Mouse (Mus musculus) regulatory T cell (primary cell): ENCODE results near the gene Dmrtc2.
"Not testable (repeated sequence)": the region's sequence is repeated elsewhere in the genome, so short reads cannot be mapped to it uniquely, and the experiment has no call there.

Source experiments
- in situ Hi-C: fragments of 300-600 bp; cut with MboI, MseI; formaldehyde crosslinking; loops from one replicate; pipeline ENCODE4 v1.15.1; 2025; ENCODE audit warnings: high pct_unique_total_duplicates

The Dmrtc2 gene

DNA sequence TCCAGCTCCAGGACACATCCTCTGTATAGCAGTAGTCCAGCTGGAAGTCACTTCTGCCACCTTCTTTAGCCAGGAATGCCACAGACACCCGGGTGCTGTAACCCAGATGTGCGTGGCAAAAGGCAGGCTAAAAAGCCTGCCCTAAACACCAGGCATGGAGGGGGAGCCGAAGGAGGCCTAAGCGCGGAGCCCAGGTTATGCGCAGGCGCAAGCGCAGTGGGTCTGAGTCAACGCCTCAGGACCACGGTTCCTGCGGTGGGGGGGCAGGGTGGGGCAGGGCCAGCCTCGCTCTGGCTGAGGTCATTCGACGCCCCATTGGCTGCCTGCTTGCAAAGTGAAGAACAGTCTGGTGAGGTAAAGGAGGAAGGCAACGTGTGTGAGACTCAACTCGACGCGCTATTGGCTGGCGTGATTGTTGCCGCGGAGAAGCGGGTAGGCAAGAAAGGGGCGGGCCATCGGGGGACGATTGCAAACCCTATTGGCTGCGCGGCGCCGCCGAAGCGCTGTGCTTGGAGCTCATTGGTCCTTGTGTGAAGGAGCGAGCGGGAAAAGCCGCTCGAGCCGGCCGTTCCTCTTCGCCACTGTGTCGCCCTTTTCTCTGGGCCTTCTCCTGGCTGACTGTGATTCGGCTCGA, at the start of gene Dmrtc2, which contains the start of gene Lypd4:
TSS of gene Dmrtc2 (plus strand) at position 526 of the 634 bp plus-strand sequence.
TSS of gene Lypd4 (minus strand) at position 410 of the 634 bp plus-strand sequence.
- in situ Hi-C loops: loop anchor here (5.0 kb wide), 1 partner anchor 37 kb away; no protein-coding TSS in a partner anchor

DNA sequence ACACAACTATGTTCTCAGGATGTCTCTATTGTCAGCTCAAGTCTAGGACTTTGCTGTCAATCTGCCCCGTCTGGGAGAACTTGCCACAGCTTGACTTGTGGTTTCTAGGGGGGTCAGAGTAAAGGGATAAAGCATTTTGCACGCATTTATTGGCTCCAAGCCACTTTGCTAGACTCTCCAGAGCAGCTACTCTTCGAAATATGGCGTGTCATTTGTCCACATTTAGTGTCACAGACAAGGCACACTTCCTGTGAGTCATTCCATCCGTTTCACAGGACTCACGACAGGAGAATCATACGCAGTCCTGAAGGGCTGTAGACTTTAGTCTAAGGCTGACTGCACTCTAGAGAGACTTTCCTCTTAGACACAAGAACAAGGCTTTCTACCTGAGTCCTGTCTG, 45.4 kb upstream of the Dmrtc2 start:
- in situ Hi-C loops: loop anchor here (5.0 kb wide), 1 partner anchor 143 kb away; no protein-coding TSS in a partner anchor

DNA sequence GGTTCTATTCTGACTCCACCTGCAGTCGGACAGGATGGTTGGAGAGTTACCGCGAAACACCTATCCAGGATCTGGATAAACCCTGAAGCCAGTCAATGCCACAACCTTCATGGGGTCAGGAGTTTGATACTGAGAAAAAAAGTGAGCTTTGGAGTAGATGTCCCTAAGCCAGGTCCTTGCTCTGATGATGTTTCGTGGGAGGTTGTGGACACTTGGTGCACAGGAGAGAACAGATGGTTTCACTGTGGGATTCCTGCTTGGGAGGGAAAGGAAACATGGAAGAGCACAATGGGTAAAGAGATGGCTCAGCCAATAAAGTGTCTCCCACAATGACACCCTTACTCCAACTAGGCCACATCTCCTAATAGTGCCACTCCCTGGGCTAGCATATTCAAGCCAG, 42.7 kb upstream of the Dmrtc2 start:
- in situ Hi-C loops: no loop called here

DNA sequence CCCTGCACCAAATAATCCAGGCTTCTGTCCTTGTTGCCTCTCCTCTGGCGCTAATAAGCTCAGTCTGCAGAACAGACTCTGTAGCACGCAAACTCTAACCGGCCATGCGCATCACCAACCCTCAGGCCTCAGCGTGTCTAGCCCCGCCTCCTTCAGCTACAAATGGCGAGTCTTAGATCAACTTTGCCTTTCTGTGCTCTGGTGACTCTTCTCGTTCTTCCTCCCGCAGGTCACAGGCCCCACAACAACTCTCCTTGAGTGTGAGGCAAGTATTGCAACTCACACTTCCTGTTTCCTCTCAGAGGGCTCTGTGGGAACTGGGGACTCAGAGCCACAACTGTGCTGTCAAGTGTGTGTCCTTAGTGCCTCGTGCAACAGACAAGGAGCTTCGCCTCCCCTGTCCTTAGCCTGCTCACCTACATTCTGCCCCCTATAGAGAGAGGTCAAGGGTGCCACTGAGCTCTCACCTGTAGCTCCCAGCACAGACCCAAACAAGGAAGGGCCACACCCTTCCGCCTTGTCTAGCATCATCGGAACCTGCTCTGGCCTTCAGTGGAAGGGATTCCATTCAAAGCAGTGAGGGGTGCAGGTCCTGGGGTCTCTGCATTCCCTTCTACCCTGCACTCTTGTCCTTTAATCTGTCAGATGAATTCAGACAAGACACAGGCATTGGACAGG, 31.0 kb upstream of the Dmrtc2 start:
- in situ Hi-C loops: loop anchor here (5.0 kb wide), 1 partner anchor 738 kb away; no protein-coding TSS in a partner anchor

DNA sequence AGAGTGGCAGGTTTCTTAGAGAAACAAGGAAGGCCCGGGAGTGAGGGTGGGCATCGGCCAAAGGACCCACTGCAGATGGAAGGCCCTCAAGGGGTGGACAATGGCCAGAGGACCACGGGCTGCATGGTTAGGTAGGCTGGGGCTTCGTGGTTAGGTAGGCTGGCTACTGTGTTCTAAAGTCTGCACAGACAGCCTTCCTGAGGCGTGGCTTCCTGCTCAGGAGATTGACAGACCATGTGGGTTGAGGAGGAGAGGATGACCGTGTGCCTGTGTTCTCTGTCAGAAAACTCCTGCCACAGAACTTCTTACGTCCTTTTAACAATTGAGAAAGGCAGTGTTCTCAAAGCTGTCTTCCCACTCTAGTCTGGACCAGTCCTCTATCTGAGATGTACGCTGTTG, 30.4 kb upstream of the Dmrtc2 start:
- in situ Hi-C loops: loop anchor here (5.0 kb wide), 1 partner anchor 738 kb away; no protein-coding TSS in a partner anchor

DNA sequence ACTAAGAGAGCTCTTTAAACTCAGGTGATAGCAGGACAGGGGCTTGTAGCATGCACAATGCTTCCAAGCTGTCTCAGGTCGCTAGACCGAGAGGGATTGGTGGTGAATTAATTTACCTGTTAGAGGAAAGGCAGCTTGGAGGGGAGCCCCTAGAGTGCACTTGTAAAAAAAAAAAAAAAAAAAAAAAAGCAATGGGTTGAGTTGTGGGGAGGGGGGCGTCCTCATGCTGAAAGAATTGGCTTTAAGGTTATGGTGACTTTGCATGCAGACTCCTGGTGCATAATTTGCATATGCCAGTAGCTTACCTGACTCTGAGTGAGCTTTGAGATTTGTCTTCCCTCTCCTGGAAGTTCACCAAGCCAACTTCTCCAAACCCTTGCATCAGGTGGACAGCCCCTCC, 29.5 kb upstream of the Dmrtc2 start:
- in situ Hi-C loops: no loop called here

DNA sequence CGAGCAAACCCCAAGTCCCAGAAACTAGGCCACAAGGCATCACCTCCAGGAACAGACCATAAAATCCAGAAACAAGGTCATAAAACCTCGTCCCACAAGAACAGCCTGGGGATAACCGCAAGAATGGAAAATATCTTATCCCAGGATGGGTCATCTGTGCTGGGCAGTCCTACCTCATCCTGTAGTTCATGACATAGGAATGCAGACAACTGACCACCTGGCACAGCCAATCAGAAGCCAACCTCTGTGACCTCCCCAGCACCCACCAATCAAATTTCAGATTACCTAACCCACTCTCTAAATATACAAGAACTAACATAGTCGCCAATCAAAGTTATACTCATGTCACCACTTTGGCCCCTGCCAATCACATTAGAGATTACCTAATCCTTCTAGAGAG, 28.8 kb upstream of the Dmrtc2 start:
- in situ Hi-C loops: no loop called here

DNA sequence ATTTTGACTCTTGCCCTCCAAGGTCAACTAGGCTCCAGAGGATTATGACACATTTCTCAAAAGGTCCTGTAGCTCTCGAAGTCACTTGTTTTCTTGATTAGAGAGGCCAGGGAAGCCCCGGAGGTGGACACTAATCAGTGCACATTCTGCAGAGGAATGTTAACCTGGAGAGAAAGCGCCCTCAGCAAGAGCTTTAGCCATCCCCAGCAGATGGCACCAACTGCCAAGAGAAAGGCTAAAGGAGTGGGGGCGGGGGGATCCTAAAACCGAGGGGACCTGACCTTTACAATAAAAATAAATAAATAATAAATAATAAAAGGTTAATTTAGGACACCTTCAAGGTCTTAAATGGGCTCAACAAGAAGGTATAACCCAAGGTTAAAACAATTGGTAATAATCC, 25.7 kb upstream of the Dmrtc2 start:
- in situ Hi-C loops: no loop called here

DNA sequence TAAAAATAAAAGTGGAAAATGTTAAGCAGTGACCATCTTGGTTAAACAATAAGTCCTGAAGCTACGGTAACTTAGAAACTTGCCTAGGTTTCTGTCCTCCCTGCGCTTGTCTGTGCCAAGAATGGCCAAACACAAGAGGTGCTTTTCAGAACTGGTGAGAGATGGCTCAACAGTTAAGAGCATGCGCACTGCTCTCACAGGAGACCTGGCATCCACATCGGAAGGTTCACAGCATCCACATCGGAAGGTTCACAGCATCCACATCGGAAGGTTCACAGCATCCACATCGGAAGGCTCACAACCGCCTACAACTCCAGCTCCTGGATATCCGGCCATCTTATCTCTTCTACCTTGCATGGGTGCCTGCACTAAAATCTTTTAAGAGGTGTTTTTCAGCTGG, 24.7 kb upstream of the Dmrtc2 start:
- in situ Hi-C loops: no loop called here

DNA sequence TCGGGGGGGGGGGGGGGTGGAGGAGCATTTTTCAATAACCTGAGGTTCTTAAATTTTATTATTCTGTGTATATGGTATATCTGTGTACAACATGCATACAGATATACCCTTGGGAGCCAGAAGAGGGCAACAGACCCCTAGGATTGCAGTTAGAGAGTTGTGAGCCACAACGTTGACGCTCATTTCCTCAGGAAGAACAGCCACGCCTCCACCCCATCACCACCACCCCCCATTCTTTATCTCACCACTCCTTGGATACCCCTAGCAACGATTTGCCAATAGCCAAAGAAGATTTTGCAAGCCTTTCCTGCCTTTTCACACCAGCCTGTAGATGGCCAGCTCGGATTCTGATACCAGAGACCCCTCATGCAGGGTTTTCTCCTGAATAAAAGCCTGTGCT, 24.1 kb upstream of the Dmrtc2 start:
- in situ Hi-C loops: no loop called here

DNA sequence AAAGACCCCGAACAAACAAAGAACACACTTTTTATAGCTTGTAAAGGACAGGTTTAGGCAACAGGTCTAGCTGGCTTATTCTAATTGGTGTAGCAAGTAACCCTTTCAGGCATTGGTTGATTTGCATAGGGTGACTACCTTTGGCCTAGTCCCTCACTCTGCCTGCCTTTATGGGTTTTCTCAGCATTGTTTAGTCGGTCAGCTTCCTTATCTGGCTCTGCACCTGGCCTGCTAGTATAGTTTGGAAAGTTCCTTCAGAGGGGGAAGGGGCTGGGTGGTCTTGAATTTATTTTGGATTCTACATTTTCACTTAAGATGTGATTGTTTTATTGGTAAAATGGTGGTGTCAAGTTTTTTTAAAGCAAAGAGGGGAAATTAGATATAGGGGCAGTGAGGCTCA, 23.3 kb upstream of the Dmrtc2 start:
- in situ Hi-C loops: not testable (repeated sequence)

DNA sequence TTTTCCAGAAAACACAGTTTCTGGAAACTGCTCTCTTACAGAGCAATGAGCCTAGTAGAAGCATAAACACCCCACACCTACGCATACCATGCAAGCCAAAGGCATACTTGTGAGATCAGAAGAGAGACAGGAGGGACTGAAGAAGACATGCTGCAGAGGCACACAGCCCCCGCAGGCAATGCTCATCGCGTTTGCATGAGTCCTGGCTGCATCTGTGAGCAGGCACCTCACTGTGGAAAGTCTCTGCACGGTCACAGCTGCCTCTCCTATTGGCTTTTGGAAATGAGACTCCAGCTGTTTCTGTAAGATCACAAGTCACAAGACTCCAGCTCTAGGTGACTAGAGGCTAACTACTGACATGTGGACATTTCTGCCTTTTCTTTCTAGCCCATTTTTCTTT, 19.7 kb upstream of the Dmrtc2 start:
- in situ Hi-C loops: no loop called here

DNA sequence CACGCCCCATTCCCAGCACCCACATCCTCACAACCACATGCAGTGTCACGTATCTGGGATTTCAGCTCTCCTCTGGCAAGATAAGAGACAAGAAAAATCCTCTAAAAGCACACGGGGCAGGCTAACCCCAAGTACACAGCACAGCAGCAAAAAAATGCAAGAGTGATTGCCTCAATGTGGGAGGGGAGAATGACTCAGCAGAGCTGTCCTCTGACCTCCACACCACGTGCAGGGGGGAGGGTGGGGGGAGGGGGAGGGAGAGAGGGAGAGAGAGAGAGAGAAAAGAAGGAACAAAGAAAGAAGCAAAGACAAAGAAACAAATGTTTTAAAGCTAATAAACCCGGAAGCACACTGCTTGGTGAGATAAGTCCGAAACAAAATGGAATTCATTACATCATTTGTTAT, 19.0 kb upstream of the Dmrtc2 start:
- in situ Hi-C loops: no loop called here

DNA sequence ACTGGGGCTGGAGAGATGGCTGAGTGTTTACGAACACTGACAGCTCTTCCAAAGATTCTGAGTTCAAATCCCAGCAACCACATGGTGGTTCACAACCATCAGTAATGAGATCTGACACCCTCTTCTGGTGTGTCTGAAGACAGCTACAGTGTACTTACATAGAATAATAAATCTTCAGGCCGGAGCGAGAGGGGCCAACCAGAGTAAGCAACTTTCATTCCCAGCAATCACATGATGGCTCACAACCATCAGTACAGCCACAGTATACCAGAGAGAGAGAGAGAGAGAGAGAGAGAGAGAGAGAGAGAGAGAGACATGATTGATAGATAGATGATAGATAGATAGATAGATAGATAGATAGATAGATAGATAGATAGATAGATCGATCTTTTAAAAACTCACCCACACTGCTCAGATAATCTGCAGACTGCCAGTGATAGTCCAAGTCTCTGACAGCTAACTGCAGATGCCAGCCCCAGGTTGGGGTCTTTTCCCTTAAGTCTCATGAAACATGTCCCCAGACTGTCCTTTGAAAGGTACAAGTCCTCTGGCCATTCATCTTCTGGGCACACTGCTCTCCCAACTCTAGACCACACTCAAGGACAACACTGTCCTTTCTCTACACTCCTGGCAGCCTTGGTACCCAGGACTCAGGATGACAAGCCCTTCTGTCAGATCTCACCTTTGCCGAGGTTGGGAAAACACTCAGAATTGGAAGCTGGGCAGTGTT, 18.1 kb upstream of the Dmrtc2 start:
- in situ Hi-C loops: no loop called here

DNA sequence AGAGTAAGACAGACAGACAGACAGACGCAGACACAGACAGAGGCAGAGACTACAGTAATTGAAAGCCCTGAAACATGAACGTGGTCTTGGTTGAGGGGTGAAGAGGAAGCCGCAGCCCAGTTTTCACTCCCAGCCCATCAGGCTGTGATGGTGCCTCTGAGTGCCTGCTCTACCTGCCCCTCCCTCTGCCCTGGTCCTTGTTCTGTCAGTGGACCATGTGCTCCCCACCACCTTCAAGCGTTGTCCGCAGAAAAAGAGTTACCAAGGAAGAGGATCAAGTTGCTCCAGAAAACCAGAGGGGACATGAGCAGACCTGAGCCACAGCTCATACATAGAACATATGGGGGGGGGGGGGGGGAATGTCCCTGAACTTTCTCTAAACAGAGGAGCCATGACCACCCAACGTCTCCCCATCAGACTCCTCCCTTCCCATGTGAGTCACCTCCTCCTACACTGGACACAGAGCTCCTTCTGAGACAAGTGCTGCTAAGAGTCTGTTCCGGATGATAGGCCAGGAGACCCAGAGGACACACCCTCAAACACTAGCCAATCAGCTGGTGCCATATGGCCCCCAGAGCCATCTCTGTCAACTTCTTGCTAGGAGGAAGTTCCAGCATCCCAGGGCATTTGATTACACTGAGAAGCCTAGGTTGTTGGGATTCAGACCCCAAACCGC, 17.2 kb upstream of the Dmrtc2 start:
- in situ Hi-C loops: no loop called here

DNA sequence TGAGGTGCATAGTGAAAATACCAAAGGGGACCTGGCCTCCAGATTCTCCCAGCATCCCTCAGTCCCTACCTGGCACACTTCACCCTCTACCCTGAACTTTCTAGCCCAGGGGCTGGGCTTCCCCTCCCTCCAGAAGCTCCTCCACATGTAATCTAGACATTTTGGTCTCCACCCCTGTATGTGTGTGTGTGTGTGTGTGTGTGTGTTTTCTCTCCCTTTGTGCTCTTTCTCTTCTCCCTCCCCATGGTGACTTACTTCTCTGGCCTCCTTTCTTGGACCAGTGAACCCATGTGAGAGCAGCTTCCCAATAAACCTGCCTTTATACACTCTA, 16.7 kb upstream of the Dmrtc2 start:
- in situ Hi-C loops: no loop called here

DNA sequence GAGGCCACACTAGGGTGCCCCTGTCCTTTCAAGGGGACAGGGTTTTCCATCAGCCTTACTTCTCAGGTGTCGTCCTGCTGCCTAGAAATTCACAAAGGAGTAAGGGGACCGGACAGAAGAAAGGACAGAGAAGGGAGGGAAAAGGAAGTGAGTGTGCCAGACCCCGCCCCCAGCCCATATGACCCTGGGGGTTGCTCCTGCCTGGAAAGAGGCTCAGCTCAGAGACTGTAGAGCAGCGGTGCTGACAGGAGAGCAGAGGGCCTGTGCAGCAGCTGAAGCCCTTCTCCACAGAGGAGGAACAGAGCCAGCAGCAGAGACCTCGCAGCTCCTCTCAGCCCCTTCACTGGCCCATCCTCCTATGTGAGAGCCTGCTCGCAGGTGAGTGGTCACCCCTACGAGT, 16.2 kb upstream of the Dmrtc2 start:
- in situ Hi-C loops: no loop called here

DNA sequence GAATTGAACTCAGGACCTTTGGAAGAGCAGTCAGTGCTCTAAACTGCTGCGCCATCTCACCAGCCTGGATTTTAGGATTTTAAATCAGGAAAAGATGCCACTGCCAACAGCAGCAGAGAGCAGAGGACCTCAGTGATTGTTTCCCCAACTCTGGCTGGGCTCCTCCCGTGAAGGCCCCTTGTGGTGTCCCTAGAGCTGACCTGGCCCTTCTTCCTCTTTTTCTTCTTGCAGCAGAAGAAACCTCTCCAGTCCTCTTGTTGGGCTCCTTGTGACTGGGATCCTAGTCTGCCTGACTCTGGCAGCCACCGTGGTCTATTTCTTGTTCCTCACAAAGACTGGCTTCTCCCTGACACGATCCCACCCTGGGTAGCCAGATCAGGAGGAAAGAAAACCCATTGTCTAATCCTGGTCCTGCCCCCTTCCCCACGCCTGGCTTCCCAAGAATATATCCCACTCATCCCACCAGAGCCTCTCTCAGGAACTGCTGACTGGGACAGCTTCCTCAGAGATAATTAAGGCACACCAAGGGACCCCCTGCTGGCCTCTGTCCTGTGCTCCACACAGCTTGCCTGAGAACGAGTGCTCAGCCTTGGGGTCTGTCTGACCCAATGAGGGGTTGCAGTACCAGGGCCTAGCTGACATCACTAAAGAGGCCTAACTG, 13.3 kb upstream of the Dmrtc2 start:
- in situ Hi-C loops: no loop called here

DNA sequence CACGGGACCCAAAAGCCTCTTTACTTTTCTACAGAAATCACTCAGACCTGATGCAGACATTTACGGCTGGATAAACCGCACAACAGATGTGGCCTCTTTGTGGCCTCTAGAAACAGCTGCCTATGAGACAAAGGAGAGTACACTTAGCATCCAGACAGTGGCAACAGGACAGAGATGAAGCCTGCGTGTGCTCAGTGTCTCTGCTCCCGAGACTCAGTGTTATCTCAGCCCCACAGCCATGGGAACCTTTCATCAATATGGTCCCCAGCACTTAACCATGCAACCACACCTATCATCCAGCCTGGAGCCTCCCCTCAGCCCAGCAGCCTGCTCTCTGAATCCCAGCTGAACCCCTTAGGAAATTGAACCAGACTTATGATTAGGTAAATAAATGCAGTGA, 10.6 kb upstream of the Dmrtc2 start:
- in situ Hi-C loops: no loop called here

DNA sequence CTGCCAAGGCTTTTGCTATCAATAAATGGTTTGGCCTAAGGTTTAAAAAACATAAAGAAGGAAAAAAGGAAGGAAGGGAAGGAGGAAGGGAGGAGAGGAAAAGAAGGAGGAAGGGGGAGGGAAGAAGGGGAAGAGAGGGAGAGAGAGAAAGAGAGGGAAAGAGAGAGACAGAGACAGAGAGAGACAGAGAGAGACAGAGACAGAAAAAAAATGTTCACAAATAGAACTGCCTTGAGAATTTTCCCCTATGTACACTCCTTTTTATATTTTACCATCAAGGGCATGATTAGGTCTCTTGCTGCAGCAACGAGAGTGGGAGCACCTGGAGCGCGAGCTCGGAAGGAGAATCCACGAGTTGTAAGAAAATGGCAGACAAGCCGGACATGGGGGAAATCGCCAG, 7.9 kb upstream of the Dmrtc2 start, which contains the start of gene Gm9844:
TSS of gene Gm9844 (plus strand) at position 301 of the 400 bp plus-strand sequence.
- in situ Hi-C loops: no loop called here

DNA sequence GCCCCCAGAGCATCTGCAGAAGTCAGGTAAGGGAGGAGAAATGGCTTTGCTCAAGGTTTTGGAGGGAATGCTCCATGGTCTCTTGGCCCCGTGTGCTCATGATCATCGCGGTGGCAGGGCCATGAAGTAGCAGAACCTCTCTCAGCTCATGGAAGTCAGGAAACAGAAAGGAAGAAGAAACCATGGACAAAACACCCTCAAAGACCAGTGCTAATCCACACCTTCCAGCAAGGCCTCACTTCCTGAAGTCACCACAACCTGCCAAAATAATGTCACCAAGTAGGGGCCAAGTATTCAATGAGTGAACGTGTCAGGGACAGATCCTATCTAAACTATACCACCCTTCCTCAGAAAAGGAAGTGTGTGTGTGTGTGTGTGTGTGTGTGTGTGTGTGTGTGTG, 7.0 kb upstream of the Dmrtc2 start:
- in situ Hi-C loops: no loop called here

DNA sequence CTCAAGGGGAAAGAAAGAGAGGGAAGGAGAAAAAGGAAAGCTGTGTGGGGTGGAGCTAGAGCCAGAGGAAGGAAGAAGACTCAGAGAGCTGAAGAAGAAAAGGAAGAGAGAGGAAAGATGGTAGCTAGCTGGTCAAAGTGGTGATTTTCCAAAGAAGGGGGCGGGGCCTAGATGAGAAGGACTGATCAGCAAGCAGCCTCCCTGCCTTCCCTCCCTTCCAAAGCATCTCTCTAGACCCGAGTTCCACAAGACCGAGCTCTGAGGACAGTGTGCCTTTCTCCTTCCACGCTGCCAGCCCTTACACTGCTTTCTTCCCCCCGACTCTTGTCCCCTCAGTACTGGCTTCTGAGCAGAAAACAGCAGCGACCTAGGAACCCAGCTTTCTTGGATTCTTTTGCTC, 5.7 kb upstream of the Dmrtc2 start:
- in situ Hi-C loops: no loop called here
